Mouse (Mus musculus): Measurements from ENCODE around the gene Gm49345. TPM values are rescaled to one million over a fixed set of nuclear protein-coding genes. Genes with fewer than 3 reads are reported as not detected.

Gene Gm49345
- polyA plus RNA-seq, 1 experiment from 2014 or later = not detected

DNA sequence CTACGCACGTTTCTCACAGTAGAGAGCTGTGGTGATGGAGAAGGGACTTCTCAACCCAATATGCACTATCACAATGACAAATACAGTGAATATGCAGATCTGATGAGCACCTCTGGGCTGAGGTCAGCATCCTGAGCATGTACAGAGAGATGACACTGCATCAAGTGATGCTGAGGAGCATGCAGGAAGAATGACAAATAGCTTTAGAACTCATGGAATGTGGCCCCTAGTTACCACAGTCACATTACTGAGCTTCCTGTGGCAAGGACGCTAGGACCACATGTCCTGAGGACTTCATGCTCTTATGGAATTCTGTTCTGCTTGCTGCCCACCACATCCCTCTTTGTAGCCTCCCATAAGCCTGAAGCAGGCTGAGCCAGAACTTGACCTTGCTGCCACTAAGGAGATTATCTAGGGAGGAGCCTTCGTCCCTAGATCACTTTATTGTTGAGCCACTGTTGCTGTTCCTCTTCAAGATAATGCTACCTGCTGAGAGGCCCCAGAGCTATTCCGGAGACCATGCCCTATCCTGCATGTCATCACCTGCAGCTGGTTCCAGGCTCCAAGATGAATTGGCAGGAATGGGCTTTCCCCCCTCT, 64.9 kb downstream of the Gm49345 start:
- Histone ChIP-seq H3K4me3 (replicated peaks; ENCODE audit: low read depth, low read length) (no peak overlapping the region), H3K9me3 (ENCODE audit: control insufficient read depth, low read length) (no peaks in the 10 kb centered on the region), H3K27ac (replicated peaks; ENCODE audit: low read depth, low read length) (no peak overlapping the region), H3K27me3 (ENCODE audit: control insufficient read depth, insufficient read depth, low read length) (no peaks in the 10 kb centered on the region), H3K4me1 (ENCODE audit: control insufficient read depth, insufficient read depth, low read length) (no peaks in the 10 kb centered on the region), H3K9ac (replicated peaks; ENCODE audit: low read length) (no peak overlapping the region), H3K4me2 (ENCODE audit: low read length) (no peak overlapping the region), H3K36me3 (ENCODE audit: control insufficient read depth, insufficient read depth, low read length) (no peaks in the 10 kb centered on the region)
- DNase-seq = no peak
- 73% methylated on average over 5 of the region's 5 CpGs for WGBS
- ATAC-seq (ENCODE audit: low FRiP score, low TSS enrichment) = no peak

GRCm38 (mm10) chr13:67553730-67554129, 83.8 kb downstream of the Gm49345 start, which contains the start of gene Zfp748:
TSS of gene Zfp748 (minus strand) at chr13:67553830.
- Histone ChIP-seq H3K4me2 (ENCODE audit: low read length) (peak within 1 kb of the TSS; percentile 82), H3K9ac (replicated peaks; ENCODE audit: low read length) (peak within 1 kb of the TSS; percentile 69), H3K27me3 (ENCODE audit: control insufficient read depth, insufficient read depth, low read length) (no peaks in the 10 kb centered on the region), H3K36me3 (ENCODE audit: control insufficient read depth, insufficient read depth, low read length) (no peaks in the 10 kb centered on the region), H3K4me3 (replicated peaks; ENCODE audit: low read depth, low read length) (peak within 1 kb of the TSS; percentile 58), H3K4me1 (ENCODE audit: control insufficient read depth, insufficient read depth, low read length) (peaks cover 10% of the 10 kb centered on the region), H3K27ac (replicated peaks; ENCODE audit: low read depth, low read length) (peak within 1 kb of the TSS; percentile 67), H3K9me3 (ENCODE audit: control insufficient read depth, low read length) (no peaks in the 10 kb centered on the region)
- no peak for DNase-seq
- no peak for ATAC-seq (ENCODE audit: low FRiP score, low TSS enrichment)
- whole genome bisulfite sequencing = 76% methylated on average over 4 of the region's 4 CpGs

GRCm38 (mm10) chr13:67552505-67553346, 84.8 kb downstream of the Gm49345 start:
- Histone ChIP-seq H3K4me1 (ENCODE audit: control insufficient read depth, insufficient read depth, low read length) (peaks cover 10% of the 10 kb centered on the region), H3K27ac (replicated peaks; ENCODE audit: low read depth, low read length) (peak overlapping the region; percentile 67), H3K4me3 (replicated peaks; ENCODE audit: low read depth, low read length) (peak overlapping the region; percentile 58), H3K9me3 (ENCODE audit: control insufficient read depth, low read length) (no peaks in the 10 kb centered on the region), H3K4me2 (ENCODE audit: low read length) (peak overlapping the region; percentile 82), H3K27me3 (ENCODE audit: control insufficient read depth, insufficient read depth, low read length) (no peaks in the 10 kb centered on the region), H3K9ac (replicated peaks; ENCODE audit: low read length) (peak overlapping the region; percentile 69), H3K36me3 (ENCODE audit: control insufficient read depth, insufficient read depth, low read length) (no peaks in the 10 kb centered on the region)
- under 1% methylated on average over 44 of the region's 44 CpGs for WGBS
- DNase-seq = peak; percentile 96
- ATAC-seq (ENCODE audit: low FRiP score, low TSS enrichment) = peak; percentile 98

DNA sequence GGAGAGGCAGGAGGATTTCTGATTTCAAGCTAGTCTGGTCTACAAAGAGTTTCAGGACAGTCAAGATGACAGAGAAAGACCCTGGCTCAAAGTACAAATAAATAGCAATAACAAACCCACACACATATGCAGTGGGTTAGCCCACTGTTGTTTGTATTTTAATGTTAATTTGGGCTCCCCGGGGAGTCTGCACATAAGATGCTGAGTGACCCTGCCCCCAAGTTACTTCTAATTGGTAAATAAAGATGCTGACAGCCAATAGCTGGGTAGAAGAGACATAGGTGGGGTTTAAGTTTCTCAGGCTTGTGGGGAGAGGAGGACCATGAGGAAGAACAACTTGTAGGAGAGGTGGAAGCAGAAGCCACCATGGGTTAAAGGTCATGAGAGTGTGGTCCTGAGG, 91.6 kb downstream of the Gm49345 start:
- Histone ChIP-seq H3K9me3 (ENCODE audit: control insufficient read depth, low read length) (0 out of 2 replicates have a peak, but pooled peaks cover 8% of the 10 kb centered on the region), H3K27me3 (ENCODE audit: control insufficient read depth, insufficient read depth, low read length) (no peaks in the 10 kb centered on the region), H3K4me3 (replicated peaks; ENCODE audit: low read depth, low read length) (no peak overlapping the region), H3K4me1 (ENCODE audit: control insufficient read depth, insufficient read depth, low read length) (no peaks in the 10 kb centered on the region), H3K27ac (replicated peaks; ENCODE audit: low read depth, low read length) (no peak overlapping the region), H3K9ac (replicated peaks; ENCODE audit: low read length) (no peak overlapping the region), H3K36me3 (ENCODE audit: control insufficient read depth, insufficient read depth, low read length) (peaks cover 39% of the 10 kb centered on the region), H3K4me2 (ENCODE audit: low read length) (no peak overlapping the region)
- no peak for ATAC-seq (ENCODE audit: low FRiP score, low TSS enrichment)
- WGBS = 91% methylated on average over 1 of the region's 1 CpGs
- DNase-seq = no peak

Other genes with a start within 250 kb of the Gm49345 start
- 2.7 and 3.6 TPM in 2 replicates for gene Zfp429, start 237.9 kb downstream of the Gm49345 start, polyA plus RNA-seq (2014; fragmentation: Nextera tagmentation; extraction: Ambion mirVana)
- gene Zfp459, start 216.4 kb downstream of the Gm49345 start, polyA plus RNA-seq (2014; fragmentation: Nextera tagmentation; extraction: Ambion mirVana) = 0.72 TPM in 2 replicates
- gene Zfp874a, start 186.1 kb downstream of the Gm49345 start, polyA plus RNA-seq (2014; fragmentation: Nextera tagmentation; extraction: Ambion mirVana) = 6.0 and 7.6 TPM in 2 replicates
- 2.3 and 2.7 TPM in 2 replicates for gene Zfp874b, start 153.5 kb downstream of the Gm49345 start, polyA plus RNA-seq (2014; fragmentation: Nextera tagmentation; extraction: Ambion mirVana)
- 10.1 and 15.5 TPM in 2 replicates for gene Zfp58, start 137.2 kb downstream of the Gm49345 start, polyA plus RNA-seq (2014; fragmentation: Nextera tagmentation; extraction: Ambion mirVana)
- 0.42 TPM in 1 of 2 replicates, not detected in the other for gene Gm26965, start 111.6 kb downstream of the Gm49345 start, polyA plus RNA-seq (2014; fragmentation: Nextera tagmentation; extraction: Ambion mirVana)
- 39.9 and 45.3 TPM in 2 replicates for gene Zfp87, start 111.6 kb downstream of the Gm49345 start, polyA plus RNA-seq (2014; fragmentation: Nextera tagmentation; extraction: Ambion mirVana)
- gene Zfp748, start 83.9 kb downstream of the Gm49345 start, polyA plus RNA-seq (2014; fragmentation: Nextera tagmentation; extraction: Ambion mirVana) = 18.1 and 22.0 TPM in 2 replicates
- gene Zfp729b, start 28.1 kb downstream of the Gm49345 start, polyA plus RNA-seq (2014; fragmentation: Nextera tagmentation; extraction: Ambion mirVana) = 4.8 and 6.6 TPM in 2 replicates
- 4.1 and 4.3 TPM in 2 replicates for gene Zfp729a, start within 50 bp of the Gm49345 start, polyA plus RNA-seq (2014; fragmentation: Nextera tagmentation; extraction: Ambion mirVana)
- gene Zfp738, start 49.3 kb upstream of the Gm49345 start, polyA plus RNA-seq (2014; fragmentation: Nextera tagmentation; extraction: Ambion mirVana) = 13.9 and 15.9 TPM in 2 replicates
- 5.4 and 6.7 TPM in 2 replicates for gene Zfp65, start 91.4 kb upstream of the Gm49345 start, polyA plus RNA-seq (2014; fragmentation: Nextera tagmentation; extraction: Ambion mirVana)
- gene Zfp85, start 117.5 kb upstream of the Gm49345 start, polyA plus RNA-seq (2014; fragmentation: Nextera tagmentation; extraction: Ambion mirVana) = 10.5 and 11.1 TPM in 2 replicates
- gene Zfp493, start 141.9 kb upstream of the Gm49345 start, polyA plus RNA-seq (2014; fragmentation: Nextera tagmentation; extraction: Ambion mirVana) = 2.6 and 3.6 TPM in 2 replicates
- 15.1 and 15.5 TPM in 2 replicates for gene Zfp273, start 176.0 kb upstream of the Gm49345 start, polyA plus RNA-seq (2014; fragmentation: Nextera tagmentation; extraction: Ambion mirVana)
- gene Gm10037, start 193.3 kb upstream of the Gm49345 start, polyA plus RNA-seq (2014; fragmentation: Nextera tagmentation; extraction: Ambion mirVana) = 5.0 and 6.1 TPM in 2 replicates
- gene BC048507, start 225.6 kb upstream of the Gm49345 start, polyA plus RNA-seq (2014; fragmentation: Nextera tagmentation; extraction: Ambion mirVana) = not detected in 2 replicates

Data from midbrain, embryonic 14.5 days (tissue).